Mouse (Mus musculus): ENCODE data around the gene Fam227b. TPM values are rescaled to one million over a fixed set of nuclear protein-coding genes. Genes with fewer than 3 reads are reported as not detected.

Fam227b gene
- polyA plus RNA-seq (2017; shearing (Covaris generic)), result not detected

GRCm38 (mm10) chr2:126151855-126152571 lies at the start of gene Fam227b, which contains the start of gene Dtwd1:
Gene Fam227b (minus strand): TSS chr2:126152004.
Gene Dtwd1 (plus strand): TSS chr2:126152141.

DNA sequence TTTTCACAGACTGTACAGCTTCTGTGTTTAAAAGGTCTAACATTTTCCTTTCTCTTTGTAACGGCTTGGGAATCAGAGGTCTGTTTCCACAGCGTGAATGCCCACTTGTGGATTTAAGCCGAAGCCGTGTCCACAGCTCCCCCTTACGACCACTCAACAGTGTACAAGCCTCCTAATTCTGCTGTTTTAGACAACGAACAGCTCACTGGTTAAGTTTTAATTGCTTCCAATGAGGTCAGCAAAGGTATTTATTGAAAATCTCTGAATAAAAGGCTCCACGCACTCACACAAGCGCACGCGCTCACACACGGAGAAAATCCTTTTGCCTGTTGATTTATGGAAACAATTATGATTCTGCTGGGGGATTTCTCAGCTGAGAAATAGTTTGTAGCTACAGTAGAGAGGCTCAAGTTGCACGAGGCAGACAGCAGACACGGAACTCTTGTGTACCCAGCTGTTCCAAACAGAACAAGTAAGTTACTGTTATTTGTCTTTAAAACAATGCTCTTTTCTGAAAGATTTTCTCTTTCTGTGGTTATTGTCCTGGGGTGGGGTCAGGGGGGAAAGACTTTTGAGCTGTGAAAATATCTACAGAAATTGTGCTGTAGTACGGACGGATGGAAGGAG lies 117.3 kb downstream of the Fam227b start, which contains the start of gene Fgf7:
Fgf7 (plus strand) TSS at position 280 of the 627 bp plus-strand sequence.

Other genes starting within 250 kb of the Fam227b start
- not detected for gene Fgf7, start 117.3 kb downstream of the Fam227b start, polyA plus RNA-seq (2017; shearing (Covaris generic))
- 20.3 TPM for gene Dtwd1, start 137 bp upstream of the Fam227b start, polyA plus RNA-seq (2017; shearing (Covaris generic))
- gene Gm17555, start 63.1 kb upstream of the Fam227b start, polyA plus RNA-seq (2017; shearing (Covaris generic)), result not detected

Measured in CD4-positive, CD25-positive, alpha-beta regulatory T cell, adult 9 weeks (primary cell).